Mouse (Mus musculus) gastrocnemius, adult 8-10 months (tissue): ENCODE results near the gene Slc25a5. TPM values are rescaled to one million over a fixed set of nuclear protein-coding genes. Genes with fewer than 3 reads are reported as not detected.

Experiments
- DNase-seq, 2 experiments: peaks; one replicate each; pipeline ENCODE4 v3.0.0; 2022; ENCODE audit warnings: low spot score in 2 of 2
- total RNA-seq, 4 experiments: library from RNA; stranded (reverse); gene quantifications; 2 replicates each; pipeline ENCODE4 v1.2.4; 2022

Slc25a5 gene
- total RNA-seq, 4 experiments from 2014 or later: 37.5 to 64.5 (median 44.7) TPM

GRCm38 (mm10) chrX:36799131-36799879 lies 3.9 kb downstream of the Slc25a5 start:
- DNase-seq: no peak

DNA sequence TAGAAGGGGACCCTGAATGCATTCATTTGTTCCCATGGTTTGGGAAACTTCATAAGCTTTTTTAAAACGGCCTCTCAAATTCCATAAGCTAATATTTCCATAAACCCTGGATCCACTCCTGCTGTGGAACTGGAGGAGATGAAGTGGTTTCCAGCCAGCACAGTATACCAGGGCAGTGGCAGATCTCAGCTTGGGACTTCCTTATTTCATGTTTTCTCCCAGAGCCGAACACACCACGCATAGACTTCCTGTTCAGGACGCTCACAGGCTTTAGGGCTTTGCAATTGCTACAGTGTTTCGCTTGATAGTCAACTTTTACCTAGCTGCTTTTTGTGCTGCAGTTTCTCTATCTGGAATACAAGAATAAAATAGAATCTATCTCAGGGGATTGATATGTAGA lies 7.7 kb downstream of the Slc25a5 start:
- DNase-seq: no peak

DNA sequence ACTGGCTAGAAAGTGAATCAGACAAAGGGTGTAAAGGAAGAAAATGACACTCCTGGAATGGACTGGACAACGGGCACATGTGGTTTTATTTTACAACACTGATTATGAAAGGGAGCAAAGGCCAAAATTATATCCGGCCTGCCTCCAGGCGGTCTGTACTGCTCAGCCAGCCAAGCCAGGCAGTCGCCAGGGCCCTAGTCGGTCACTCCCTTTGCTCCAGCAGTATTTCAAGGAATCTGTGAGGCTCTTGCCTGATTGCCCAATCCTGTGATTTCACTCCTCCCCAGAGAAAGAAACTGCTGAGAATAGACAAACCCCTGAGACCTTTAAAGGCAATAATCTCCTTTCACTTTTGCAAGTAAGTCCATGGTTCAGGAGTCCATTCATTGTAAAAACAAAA lies 8.7 kb downstream of the Slc25a5 start:
- DNase-seq: peak; percentile 12 to 37

GRCm38 (mm10) chrX:36805466-36806235 lies 10.2 kb downstream of the Slc25a5 start:
- DNase-seq: no peak

DNA sequence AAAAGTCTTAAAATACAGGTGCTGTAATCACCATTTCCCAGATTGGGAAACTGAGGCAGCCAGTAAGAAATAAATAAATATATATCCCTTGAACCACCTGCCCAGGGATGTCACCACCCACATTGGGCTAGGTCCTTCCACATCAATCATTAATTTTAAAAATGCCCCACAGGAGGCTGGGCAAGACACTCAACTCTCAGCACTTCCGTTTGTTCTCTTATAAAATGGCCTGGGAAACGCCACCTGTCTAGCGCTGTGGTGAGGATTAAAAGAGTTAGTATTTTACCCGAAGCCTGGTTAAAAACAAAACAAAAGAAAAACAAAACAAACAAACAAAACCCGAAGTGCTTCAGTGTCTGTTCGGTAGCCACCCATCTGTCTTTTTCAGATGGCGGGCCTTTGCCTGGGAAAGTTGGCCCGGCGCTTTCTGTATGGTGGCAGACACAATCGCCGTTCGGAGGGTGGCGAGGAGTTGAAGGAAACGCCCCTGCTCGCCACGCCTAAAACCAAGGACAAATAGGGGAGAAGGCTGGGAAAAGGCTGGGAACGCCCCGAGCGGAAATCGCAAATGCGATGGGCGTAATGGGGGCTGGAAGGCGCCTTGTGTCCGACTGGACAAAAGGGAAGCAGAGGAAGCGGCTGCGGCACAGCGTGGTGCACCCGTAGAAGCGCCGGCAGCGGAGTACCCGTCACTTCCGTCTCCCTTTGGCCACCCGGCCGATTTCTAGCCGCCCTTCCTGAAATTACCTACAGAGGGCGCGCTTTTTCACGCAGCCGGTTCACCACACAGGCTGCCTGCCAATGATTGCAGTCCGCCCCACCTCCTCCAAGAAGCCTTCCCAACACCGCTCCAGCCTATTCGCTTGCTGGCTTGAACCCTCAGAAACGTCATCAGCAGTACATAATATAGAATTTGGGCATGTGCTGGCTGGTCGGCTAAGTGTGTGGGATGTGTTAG lies 12.2 kb downstream of the Slc25a5 start:
- DNase-seq: peak; percentile 72 to 81

- DNase-seq: no peak
These were observed 12.8 kb downstream of the Slc25a5 start for GRCm38 (mm10) chrX:36808318-36808683.

GRCm38 (mm10) chrX:36811377-36811776 lies 15.9 kb downstream of the Slc25a5 start:
- no peak for DNase-seq

- no peak for DNase-seq
These were observed 18.8 kb downstream of the Slc25a5 start for GRCm38 (mm10) chrX:36814161-36814836.

DNA sequence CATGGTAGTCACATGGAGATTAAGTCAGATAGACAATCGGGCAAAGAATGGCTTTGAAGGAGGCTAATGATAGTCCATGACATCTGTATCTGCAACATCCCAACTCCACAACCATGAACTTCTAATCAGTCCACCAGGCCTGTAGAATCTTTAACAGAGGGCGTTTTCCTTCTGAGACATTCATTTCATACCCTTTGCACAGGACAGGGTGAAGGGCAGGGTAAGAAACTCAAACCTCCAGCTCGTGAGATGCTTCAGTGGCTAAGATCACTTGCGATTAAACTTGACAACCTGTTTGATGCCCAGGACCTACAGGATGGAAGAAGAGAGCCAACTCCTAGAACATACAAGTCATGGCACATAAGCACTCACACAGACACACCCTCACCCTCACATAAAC lies 19.6 kb downstream of the Slc25a5 start:
- DNase-seq: no peak

GRCm38 (mm10) chrX:36815439-36815838 lies 20.0 kb downstream of the Slc25a5 start:
- no peak for DNase-seq

- no peak for DNase-seq
These were observed 21.0 kb downstream of the Slc25a5 start for GRCm38 (mm10) chrX:36816368-36816899.

DNA sequence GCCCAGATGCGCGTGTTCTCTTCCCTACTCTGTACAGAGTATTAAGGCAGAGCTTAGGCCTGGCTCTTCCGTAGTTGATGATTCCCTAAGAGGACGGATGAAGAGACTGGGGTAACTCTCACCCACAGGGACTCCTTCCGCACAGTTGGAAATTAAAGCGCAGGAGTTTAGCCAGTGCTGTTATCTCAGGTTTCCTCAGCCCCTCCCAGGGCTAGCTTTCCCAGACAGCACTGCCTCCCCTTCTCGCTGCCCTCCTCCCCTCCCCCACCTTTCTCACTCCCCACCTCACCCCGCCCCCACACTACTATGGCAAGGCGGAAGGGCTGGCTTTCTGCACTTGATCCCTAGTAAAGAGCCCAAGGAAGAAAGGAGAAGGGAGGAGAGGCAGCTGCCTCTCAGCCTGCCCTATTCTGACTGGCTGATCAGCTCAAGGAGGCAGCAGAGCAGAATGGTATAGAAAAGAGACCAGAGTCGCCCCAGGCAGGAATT lies 21.5 kb downstream of the Slc25a5 start:
- DNase-seq: no peak

- DNase-seq: no peak
These were observed 24.1 kb downstream of the Slc25a5 start for GRCm38 (mm10) chrX:36819575-36819974.

- peak; percentile 11 to 21 for DNase-seq
These were observed 24.8 kb downstream of the Slc25a5 start for GRCm38 (mm10) chrX:36820201-36820600.

DNA sequence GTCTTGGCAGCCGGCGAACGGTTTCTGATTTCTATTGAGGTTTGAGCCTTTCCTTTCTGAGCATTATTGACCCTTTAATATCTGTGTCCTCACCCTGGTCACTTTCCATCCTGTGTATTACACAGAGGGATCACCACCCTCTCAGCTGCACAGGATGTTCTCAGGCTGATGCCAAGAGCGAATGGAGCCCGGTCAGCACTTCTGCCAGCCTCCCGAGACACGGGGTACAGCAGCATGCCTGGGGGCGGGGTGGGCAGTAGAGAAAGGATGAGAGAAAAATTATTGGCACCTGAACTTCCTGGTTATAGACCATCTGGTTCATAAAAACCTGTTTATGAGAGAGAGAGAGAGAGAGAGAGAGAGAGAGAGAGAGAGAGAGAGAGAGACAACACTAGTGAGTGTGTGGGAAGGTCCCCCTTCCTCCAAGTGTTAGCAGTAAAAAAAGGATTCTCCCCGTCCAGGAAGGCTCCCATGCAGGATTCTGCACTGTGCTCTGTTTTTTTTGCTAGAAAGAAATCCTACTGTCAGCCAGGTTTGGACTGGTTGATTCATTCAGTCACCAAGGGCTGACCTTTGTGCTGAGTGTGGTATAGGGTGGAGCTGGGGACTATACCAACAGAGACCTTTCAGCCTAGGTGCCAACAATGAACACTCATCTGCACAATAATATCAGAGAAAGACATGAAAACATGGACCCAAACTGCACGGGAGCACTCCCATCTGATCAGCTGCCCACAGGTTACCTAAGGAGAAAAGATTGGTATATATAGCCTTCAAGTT lies 28.7 kb downstream of the Slc25a5 start:
- DNase-seq: no peak

GRCm38 (mm10) chrX:36825032-36825431 lies 29.6 kb downstream of the Slc25a5 start:
- no peak for DNase-seq

DNA sequence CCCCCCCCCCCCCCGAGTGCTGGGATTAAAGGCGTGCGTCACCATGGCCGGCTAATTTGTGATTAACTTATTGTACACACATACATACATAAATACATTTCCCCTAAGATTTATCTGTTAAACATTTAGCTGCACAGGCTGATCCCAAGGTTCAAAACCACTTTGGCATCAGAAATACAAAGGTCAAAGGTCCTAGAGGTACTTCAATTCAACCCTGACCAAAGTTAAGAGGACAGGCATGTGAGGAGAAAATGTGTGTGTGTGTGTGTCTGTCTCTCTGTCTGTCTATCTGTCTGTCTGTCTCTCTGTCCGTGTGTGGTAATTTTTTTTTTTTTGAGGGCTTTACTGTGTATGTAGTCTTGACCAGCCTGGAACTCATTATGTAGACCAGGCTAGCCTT lies 31.4 kb downstream of the Slc25a5 start:
- DNase-seq: no peak

- peak; percentile 13 to 36 for DNase-seq
These were observed 34.8 kb downstream of the Slc25a5 start for GRCm38 (mm10) chrX:36830271-36830670.

GRCm38 (mm10) chrX:36831632-36832031 lies 36.2 kb downstream of the Slc25a5 start:
- no peak for DNase-seq
